Mouse (Mus musculus) neutrophil, adult 83 days (primary cell): Measurements from ENCODE around the gene Olfr1362. TPM values are rescaled to one million over a fixed set of nuclear protein-coding genes. Genes with fewer than 3 reads are reported as not detected.

Source experiments
- total RNA-seq, 2 experiments: library from RNA; stranded (reverse); gene quantifications; one replicate each; pipeline ENCODE4 v1.2.4; 2023

Olfr1362 gene
- not detected for total RNA-seq

GRCm38 (mm10) chr13:21613922-21614321 lies at the start of gene Olfr1362:
Gene Olfr1362, minus strand, starts transcription at chr13:21614022.

GRCm38 (mm10) chr13:21663286-21663685 lies 49.5 kb upstream of the Olfr1362 start, which contains the start of gene Olfr1361:
Gene Olfr1361, minus strand, starts transcription at chr13:21663386.

GRCm38 (mm10) chr13:21642418-21642817 lies 28.6 kb upstream of the Olfr1362 start, which contains the start of gene Olfr11:
Gene Olfr11, minus strand, starts transcription at chr13:21642518.

GRCm38 (mm10) chr13:21581659-21582058 lies 32.2 kb downstream of the Olfr1362 start, which contains the start of gene Olfr1364:
Gene Olfr1364, minus strand, starts transcription at chr13:21581759.

Other genes starting within 250 kb of the Olfr1362 start
- gene Zkscan3, start 211.3 kb downstream of the Olfr1362 start, total RNA-seq: 10 to 100 TPM; 23.5 to 24.5 TPM
- not detected for gene Pgbd1, start 173.0 kb downstream of the Olfr1362 start, total RNA-seq
- 1 to 10 TPM; 8.4 to 9.1 TPM for gene Zscan26, start 160.3 kb downstream of the Olfr1362 start, total RNA-seq
- gene Nkapl, start 145.5 kb downstream of the Olfr1362 start, total RNA-seq: not detected
- gene Zkscan4, start 135.1 kb downstream of the Olfr1362 start, total RNA-seq: under 1 TPM in 1 of 2 experiments, not detected in 1; 0.22 TPM
- gene Gm10065, start 134.6 kb downstream of the Olfr1362 start, total RNA-seq: not detected
- 1 to 10 TPM; 2.4 to 2.7 TPM for gene AK157302, start 118.8 kb downstream of the Olfr1362 start, total RNA-seq
- gene Gm11273, start 112.6 kb downstream of the Olfr1362 start, total RNA-seq: 10 to 100 TPM; 11.5 to 12.9 TPM
- gene Zkscan8, start 82.9 kb downstream of the Olfr1362 start, total RNA-seq: 1 to 10 TPM; 2.4 to 3.9 TPM
- gene Olfr1366, start 71.2 kb downstream of the Olfr1362 start, total RNA-seq: not detected
- gene Olfr1535, start 54.1 kb downstream of the Olfr1362 start, total RNA-seq: not detected
- not detected for gene Olfr1364, start 32.3 kb downstream of the Olfr1362 start, total RNA-seq
- gene Olfr11, start 28.5 kb upstream of the Olfr1362 start, total RNA-seq: not detected
- gene Olfr1361, start 49.4 kb upstream of the Olfr1362 start, total RNA-seq: not detected
- not detected for gene Olfr1360, start 63.4 kb upstream of the Olfr1362 start, total RNA-seq
- gene Olfr1359, start 84.1 kb upstream of the Olfr1362 start, total RNA-seq: not detected
- gene Hist1h2bl, start 102.1 kb upstream of the Olfr1362 start, total RNA-seq: 1,000 to 10,000 TPM; 1,112 to 1,155 TPM
- 100 to 1,000 TPM; 381 to 445 TPM for gene Hist1h2ai, start 102.4 kb upstream of the Olfr1362 start, total RNA-seq
- gene Hist1h3h, start 103.6 kb upstream of the Olfr1362 start, total RNA-seq: 1,000 to 10,000 TPM; 1,706 to 1,716 TPM
- gene Hist1h2bm, start 108.0 kb upstream of the Olfr1362 start, total RNA-seq: 100 to 1,000 TPM; 312 to 338 TPM
- gene Hist1h4j, start 121.0 kb upstream of the Olfr1362 start, total RNA-seq: 100 to 1,000 TPM; 189 to 204 TPM
- 1,000 to 10,000 TPM; 2,442 to 2,952 TPM for gene Hist1h4k, start 136.5 kb upstream of the Olfr1362 start, total RNA-seq
- 100 to 1,000 TPM; 484 to 517 TPM for gene Hist1h2ak, start 139.8 kb upstream of the Olfr1362 start, total RNA-seq
- 100 to 1,000 TPM; 773 to 822 TPM for gene Hist1h2bn, start 140.1 kb upstream of the Olfr1362 start, total RNA-seq
- 100 to 1,000 TPM; 670 to 767 TPM for gene Hist1h1b, start 166.6 kb upstream of the Olfr1362 start, total RNA-seq
- gene Hist1h3i, start 169.3 kb upstream of the Olfr1362 start, total RNA-seq: 1,000 to 10,000 TPM; 1,415 to 1,653 TPM
- 100 to 1,000 TPM; 208 to 211 TPM for gene Hist1h2an, start 173.2 kb upstream of the Olfr1362 start, total RNA-seq
- 100 to 1,000 TPM; 541 to 563 TPM for gene Hist1h2bp, start 173.4 kb upstream of the Olfr1362 start, total RNA-seq
- 1,000 to 10,000 TPM; 1,187 to 1,287 TPM for gene Hist1h2bq, start 196.2 kb upstream of the Olfr1362 start, total RNA-seq
- 1,000 to 10,000 TPM; 2,421 to 2,630 TPM for gene Hist1h2ao, start 196.4 kb upstream of the Olfr1362 start, total RNA-seq
- 1,000 to 10,000 TPM; 1,420 to 1,801 TPM for gene Hist1h4m, start 197.7 kb upstream of the Olfr1362 start, total RNA-seq
- gene Hist1h4n, start 218.2 kb upstream of the Olfr1362 start, total RNA-seq: 1,000 to 10,000 TPM in 1 of 2 experiments, 100 to 1,000 TPM in 1; 619 to 1,159 TPM
- gene Hist1h2ap, start 219.5 kb upstream of the Olfr1362 start, total RNA-seq: 100 to 1,000 TPM; 551 to 589 TPM
- gene Hist1h2br, start 219.7 kb upstream of the Olfr1362 start, total RNA-seq: 1,000 to 10,000 TPM; 1,190 to 1,308 TPM